Mouse (Mus musculus) liver, embryonic 18 days (tissue): ENCODE data around the gene Tbc1d15. TPM values are rescaled to one million over a fixed set of nuclear protein-coding genes. Genes with fewer than 3 reads are reported as not detected.

Experiments
- polyA plus RNA-seq: library from polyadenylated mRNA; depleted of rRNA; stranded (reverse); fragments of >200 nt; gene quantifications from 2 replicates; pipeline ENCODE4 v1.2.3, GENCODE M21; 2012; rRNA removed

The Tbc1d15 gene
- polyA plus RNA-seq: 15.1 and 18.2 TPM in 2 replicates

GRCm38 (mm10) chr10:115251088-115251934 lies at the start of gene Tbc1d15:
TSS of gene Tbc1d15 (minus strand) at chr10:115251467.

GRCm38 (mm10) chr10:115184697-115185096 lies 66.6 kb downstream of the Tbc1d15 start, which contains the start of gene Tph2:
TSS of gene Tph2 (minus strand) at chr10:115185022.

Other genes with a start within 250 kb of the Tbc1d15 start
- not detected in 2 replicates for gene Tph2, start 66.4 kb downstream of the Tbc1d15 start, polyA plus RNA-seq
- 9.3 and 10.0 TPM in 2 replicates for gene Rab21, start 64.1 kb upstream of the Tbc1d15 start, polyA plus RNA-seq
- gene Tmem19, start 111.0 kb upstream of the Tbc1d15 start, polyA plus RNA-seq: 6.8 and 7.6 TPM in 2 replicates
- 2.8 and 3.2 TPM in 2 replicates for gene Thap2, start 133.0 kb upstream of the Tbc1d15 start, polyA plus RNA-seq
- gene Zfc3h1, start 133.5 kb upstream of the Tbc1d15 start, polyA plus RNA-seq: 31.6 and 41.8 TPM in 2 replicates